Mouse (Mus musculus) lung, postnatal 36 days (tissue): ENCODE data around the gene Sesn1.
"Not testable (repeated sequence)": the region's sequence is repeated elsewhere in the genome, so short reads cannot be mapped to it uniquely, and the experiment has no call there.

Experiments used
- DNase-seq: peaks from one replicate; pipeline ENCODE4 v3.0.0; 2022; ENCODE audit warnings: mixed read lengths

Gene Sesn1

GRCm38 (mm10) chr10:41822573-41823281, 13.0 kb downstream of the Sesn1 start:
- DNase-seq: no peak

DNA sequence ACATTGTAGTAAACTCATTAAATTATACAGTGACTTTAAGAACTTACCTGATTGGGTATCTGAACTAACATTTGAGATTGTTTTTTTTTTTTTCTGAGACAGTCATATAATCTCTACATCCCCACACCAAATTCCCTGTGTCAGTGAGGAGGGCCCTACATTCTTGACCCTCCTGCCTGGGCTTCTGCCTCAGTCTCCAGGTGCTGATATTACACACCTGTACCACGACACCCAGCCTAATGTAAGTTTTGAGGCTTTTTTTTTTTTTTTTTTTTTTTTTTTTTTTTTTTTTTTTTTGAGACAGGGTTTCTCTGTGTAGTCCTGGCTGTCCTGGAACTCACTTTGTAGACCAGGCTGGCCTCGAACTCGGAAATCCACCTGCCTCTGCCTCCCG, 13.5 kb downstream of the Sesn1 start:
- not testable (repeated sequence) for DNase-seq

DNA sequence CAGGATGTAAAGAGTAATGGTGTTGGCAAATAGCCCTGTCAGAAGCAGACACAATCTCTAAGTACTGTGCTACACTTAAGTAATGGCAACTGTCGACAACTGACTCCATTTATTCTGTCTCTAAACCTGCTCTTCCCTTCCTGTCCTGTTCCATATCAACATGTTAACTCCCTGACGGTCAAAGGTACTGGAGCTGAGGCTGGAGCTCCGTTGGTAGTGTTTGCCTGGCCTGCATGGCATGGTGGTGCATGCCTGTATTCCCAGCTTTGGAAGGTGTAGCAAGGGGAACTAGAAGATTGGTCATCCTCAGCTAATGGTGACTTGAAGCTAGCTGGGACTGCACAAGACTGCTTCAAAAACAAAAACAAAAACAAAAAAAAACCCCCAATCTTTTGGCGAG, 14.2 kb downstream of the Sesn1 start:
- DNase-seq: no peak

DNA sequence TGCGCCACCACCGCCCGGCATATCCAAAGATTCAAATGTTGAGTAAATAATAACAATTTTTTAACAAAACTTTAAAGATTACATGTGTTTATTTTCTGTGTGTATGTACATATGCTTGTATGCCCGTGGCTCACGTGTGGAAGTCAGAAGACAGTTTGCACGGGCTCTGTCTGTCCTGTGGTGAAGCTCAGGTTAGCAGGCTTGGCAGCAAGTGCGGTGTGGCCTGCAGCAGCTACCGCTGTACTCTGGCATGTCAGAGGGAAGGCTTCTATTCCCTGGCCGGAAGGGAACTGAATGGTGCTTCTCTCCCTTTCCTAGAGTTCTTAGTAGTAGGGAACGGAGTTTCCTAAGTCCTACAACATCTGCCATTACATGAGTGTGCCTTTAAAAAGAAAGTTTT, 15.3 kb downstream of the Sesn1 start:
- DNase-seq: no peak

- no peak for DNase-seq
Observed at GRCm38 (mm10) chr10:41825996-41826395, 16.3 kb downstream of the Sesn1 start.

DNA sequence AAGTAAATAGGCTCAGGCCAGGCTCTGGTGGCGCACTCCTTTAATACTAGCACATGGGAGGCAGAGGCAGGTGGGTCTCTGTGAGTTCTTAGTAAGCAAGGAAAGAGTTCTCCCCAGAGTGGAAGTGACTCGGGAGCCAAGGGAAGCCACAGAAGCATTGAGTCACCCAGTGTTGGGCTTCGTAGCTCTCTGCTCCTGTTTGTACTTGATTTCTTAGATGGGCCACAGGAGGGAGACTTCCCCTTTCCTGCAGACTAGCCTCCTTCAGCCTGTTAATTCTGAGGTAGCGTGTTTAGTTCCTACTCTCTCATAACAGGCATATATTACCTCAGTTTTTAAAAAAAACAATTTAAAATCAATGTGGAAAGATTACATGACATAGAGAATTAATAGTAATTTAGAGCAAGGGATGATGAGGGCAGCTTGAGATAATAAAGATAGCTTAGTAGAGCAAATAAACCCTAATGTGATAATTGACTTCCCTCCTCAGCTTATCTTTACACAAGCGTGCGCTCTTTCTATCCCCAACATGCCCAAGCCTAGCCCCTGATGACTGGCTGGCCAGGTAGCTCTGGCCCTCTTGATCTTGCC, 16.9 kb downstream of the Sesn1 start:
- no peak for DNase-seq

- DNase-seq: no peak
Observed at GRCm38 (mm10) chr10:41827784-41828183, 18.0 kb downstream of the Sesn1 start.

DNA sequence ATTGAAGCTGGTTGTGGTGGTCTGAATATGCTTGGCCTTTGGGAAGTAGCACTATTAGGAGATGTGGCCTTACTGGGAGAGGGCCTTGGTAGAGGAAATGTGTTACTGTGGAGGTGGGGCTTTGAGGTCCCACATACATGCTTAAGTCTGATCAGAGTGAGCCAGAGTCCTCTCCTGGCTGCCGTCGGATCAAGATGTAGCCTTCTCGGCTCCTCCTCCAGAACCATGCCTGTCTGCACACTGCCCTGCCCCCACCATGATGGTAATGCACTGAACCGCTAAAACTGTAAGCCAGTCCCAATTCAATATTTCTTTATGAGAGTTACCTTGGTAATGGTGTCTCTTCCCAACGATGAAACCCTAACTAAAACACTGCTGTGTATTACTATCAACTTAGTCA, 19.5 kb downstream of the Sesn1 start:
- DNase-seq: no peak

DNA sequence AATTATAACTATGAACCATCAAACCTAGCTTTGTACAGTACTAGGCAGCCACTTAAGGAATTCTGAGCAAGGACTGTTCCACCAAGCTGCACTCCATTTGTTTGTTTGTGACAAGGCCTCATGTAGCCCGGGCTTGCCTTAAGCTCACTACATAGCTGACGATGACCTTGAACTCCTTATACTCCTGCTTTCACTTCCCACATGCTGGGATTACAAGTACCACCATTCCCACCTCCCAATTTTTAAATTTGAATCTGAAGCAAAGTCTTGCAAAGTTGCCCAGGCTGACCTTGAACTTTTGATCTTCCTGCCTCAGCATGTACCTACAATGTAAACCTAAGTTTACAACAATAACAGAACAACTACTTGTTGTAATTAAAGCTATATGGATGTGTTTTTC, 20.2 kb downstream of the Sesn1 start:
- no peak for DNase-seq

DNA sequence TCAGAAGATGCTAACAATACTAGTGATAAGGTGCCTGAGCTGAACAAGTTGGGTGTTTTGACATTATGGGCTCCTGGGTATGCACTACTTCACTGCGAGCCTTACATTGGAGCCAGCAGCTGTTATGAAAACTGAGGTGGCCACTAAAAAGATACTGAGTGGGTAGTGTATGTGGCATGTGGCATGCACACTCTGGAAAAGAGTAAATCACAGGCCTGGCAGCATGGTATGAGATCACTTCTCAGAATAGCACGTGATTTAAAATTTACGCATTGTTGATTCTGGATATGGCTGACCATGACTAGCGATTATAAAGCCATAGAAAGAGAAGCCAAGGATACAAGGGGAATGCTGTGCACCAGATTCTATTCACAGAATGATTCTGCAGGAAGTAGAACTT, 20.7 kb downstream of the Sesn1 start:
- no peak for DNase-seq

DNA sequence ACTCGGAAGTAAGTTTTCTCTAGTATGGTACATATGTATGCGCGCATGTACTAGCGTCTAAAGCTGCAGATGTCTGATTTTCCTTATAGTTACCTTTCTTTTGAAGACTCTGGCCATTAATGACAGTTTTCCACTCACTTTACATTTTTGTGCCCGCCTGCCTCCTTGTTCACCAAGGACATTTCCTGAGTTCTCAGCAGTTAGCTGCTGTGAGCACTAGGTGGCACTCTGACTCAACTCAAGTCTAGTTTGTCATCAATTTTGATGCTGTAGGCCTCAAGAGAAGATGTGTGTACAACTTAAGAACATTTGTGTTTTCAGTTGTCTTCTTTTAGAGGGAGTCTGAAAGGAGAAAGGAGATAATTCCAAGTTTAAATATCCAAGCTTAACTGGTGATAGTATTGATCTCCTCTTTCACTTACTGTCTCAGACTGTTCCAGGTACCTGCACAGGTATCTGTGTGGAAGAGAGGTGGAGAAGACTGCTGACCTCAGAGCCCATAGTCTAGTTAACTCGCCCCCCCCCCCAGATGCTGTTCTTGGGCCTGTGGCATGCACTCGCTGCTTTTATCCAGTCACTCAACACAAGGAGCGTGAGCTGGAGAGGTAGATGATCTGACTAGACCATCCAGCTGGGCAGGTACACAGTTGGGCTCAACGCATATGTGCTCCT, 21.3 kb downstream of the Sesn1 start:
- peak; percentile 85 for DNase-seq

GRCm38 (mm10) chr10:41832191-41832590, 22.5 kb downstream of the Sesn1 start:
- DNase-seq: no peak

DNA sequence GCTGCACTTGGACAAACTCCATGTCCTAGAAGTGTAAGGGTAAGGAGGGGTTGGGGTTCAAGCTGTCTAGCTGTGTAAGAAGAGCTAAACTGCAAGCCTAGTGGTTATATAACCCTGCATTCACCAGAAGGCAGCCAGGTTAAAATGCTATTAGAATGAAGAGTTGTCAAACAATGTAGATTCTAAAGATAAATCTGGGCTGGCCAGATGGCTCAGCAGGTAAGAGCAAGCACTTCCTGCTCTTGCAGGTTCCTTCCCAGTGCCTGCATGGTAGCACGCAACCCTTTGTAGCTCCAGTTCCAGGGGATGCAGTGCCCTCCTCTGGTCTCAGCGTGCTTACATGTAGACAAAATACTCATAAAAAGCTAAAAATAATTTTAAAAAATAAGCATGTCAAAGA, 24.4 kb downstream of the Sesn1 start:
- no peak for DNase-seq

GRCm38 (mm10) chr10:41838911-41839310, 29.2 kb downstream of the Sesn1 start:
- DNase-seq: no peak

DNA sequence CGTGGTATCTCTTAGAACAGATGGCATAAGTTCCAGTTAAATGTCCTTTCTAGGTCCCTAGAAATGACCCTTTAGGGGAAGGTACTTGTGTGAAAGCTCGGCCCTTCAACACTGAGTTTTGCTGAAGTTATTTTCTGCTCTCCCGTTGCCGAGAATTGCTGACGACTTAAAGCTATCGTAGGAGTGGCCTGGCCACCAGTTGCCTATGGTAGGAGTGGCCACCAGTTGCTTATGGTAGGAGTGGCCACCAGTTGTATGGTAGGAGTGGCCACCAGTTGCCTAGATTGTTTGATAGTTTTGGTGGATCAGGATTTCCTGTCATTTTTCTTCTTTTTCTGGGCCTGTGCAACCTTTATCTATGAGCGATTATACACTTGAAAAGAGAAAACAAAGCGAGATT, 38.0 kb downstream of the Sesn1 start:
- no peak for DNase-seq

- DNase-seq: no peak
Observed at GRCm38 (mm10) chr10:41848721-41849120, 39.0 kb downstream of the Sesn1 start.

DNA sequence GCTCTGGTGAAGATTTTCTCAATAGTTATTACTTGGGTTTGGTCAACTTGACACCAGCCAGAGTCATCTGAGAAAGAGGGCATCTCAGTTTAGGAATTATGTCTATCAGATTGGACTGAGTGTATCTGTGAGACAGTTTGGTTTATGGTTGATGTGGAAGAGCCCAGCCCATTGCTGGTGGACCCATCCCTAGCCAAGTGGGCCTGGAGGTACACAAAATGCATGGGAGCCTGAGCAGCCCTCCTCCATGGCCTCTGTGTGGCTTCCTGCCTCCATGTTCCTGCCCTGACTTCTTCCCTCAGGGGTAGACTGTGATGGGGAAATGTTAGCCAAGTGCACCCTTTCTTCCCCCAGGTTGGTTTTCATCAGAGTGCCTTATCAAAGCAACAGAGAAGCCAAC, 50.1 kb downstream of the Sesn1 start:
- no peak for DNase-seq

- no peak for DNase-seq
Observed at GRCm38 (mm10) chr10:41860275-41860688, 50.5 kb downstream of the Sesn1 start.

GRCm38 (mm10) chr10:41863053-41863452, 53.3 kb downstream of the Sesn1 start:
- DNase-seq: no peak

- peak; percentile 38 for DNase-seq
Observed at GRCm38 (mm10) chr10:41866069-41866837, 56.5 kb downstream of the Sesn1 start.

GRCm38 (mm10) chr10:41866838-41867154, 57.1 kb downstream of the Sesn1 start:
- DNase-seq: no peak

GRCm38 (mm10) chr10:41867956-41868355, 58.2 kb downstream of the Sesn1 start:
- DNase-seq: no peak

DNA sequence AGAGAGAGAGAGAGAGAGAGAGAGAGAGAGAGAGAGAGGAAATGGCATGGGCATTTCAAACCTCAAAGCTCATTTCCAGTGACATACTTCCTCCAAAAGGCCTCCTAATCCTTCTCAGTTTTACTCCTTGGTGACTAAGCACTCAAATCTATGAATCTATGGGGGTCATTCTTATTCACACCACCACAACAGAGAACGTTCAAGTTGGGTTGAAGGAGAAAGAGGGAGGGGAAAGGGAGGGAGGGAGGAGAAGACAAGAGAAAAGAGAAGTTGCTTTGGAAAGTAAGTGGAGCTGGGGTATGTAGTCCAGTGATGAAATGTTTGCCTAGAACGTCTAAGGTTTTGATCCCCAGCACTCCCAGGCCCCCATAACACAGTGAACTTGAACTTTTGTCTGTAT, 60.4 kb downstream of the Sesn1 start:
- DNase-seq: no peak

DNA sequence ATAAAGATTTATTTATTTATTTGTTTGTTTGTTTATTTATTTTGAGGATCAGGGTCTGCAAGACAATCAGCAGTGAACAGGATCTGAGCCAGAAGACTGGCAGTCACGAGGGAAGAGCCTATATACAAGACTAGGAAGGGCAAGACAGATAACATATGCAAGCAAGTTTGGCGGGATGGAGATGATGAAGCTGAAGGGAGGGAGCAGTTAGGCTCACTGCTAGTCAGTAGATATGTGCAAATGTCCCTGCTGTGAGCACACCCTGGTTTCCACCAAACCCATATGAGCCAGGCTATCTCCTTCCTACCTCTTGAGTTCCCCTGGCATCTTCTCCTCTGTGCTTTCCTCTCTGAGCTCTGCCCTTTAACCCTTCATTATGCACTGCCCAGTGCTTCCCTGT, 61.8 kb downstream of the Sesn1 start:
- no peak for DNase-seq
